Mouse (Mus musculus) bone marrow macrophage, adult 2 months (primary cell): ENCODE data around the gene Edem2.

Source experiments
- CTCF ChIP-seq: IDR thresholded peaks from 2 replicates; pipeline ENCODE4 v1.5.1; 2012; ENCODE audit warnings: low read depth, mild to moderate bottlenecking, low read length, moderate library complexity
- POLR2A ChIP-seq: IDR thresholded peaks from 2 replicates; pipeline ENCODE4 v1.6.1; 2012; ENCODE audit warnings: mild to moderate bottlenecking, low read depth, low read length, borderline replicate concordance

DNA sequence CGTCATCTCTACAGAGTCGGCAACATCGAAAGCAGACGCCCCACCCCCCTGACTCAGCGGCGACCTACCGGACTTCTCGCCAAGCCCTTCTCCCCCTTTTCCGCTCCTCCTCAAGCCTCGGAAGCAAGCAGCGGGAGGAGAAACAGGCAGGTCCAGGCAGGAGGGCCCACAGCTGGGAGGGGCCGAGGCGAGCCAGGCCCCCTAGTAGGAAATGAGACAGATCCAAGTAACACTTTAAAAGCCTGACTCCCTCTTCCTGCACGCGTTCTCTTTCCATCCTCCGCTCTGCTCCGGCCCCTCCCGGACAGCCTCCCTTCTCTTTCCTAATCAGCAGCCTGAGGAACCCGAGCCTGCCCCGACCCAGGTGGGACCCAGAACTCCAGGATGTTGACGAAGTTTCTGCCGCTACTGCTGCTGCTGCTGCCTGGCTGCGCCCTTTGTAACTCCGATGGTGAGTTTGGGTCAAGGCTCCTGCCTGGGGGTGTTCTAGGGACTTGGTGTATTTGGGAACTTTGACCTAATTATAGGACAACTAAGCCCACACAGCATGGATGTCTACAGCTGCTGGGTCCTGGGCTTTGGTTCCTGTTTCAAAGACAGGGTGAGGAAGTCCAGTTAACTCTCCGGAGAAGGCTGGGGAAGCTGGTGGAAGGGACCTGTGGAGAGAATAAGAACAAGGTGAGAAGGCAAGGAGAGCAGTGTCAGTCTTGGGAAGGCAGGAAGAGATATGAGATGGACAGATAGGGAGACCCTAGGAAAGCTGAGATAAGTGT lies 21.9 kb upstream of the Edem2 start, which contains the start of gene Procr:
- TF ChIP-seq CTCF (no peak), POLR2A (no peak)
